Mouse (Mus musculus) gastrocnemius, postnatal 36 days (tissue): ENCODE measurements at regions not wholly inside any gene's neighbourhood (a gene's known extent, or its start where the extent isn't known, plus 50 kb on each side); places are given as distances from the start of the nearest gene placed in this dataset.

ENCODE experiments used
- DNase-seq, 2 experiments: peaks; one replicate each; pipeline ENCODE4 v3.0.0; 2022
- intact Hi-C: fragments of 180-260 bp; cut with DNase I; formaldehyde crosslinking; loops from one replicate; pipeline ENCODE4 v1.15.1; 2025

- intact Hi-C loops: no loop called here
- DNase-seq: no peak
Measured at GRCm38 (mm10) chr14:76761691-76762090, 205.0 kb upstream of the Serp2 start.

- DNase-seq: no peak
- intact Hi-C loops: no loop called here
Measured at GRCm38 (mm10) chr14:76761274-76761673, 204.6 kb upstream of the Serp2 start.

- DNase-seq: peak; percentile 66 to 81
- intact Hi-C loops: no loop called here
Measured at GRCm38 (mm10) chr14:76760509-76761023, 203.9 kb upstream of the Serp2 start.

- no peak for DNase-seq
- intact Hi-C loops: no loop called here
Measured at GRCm38 (mm10) chr14:76759377-76759776, 202.7 kb upstream of the Serp2 start.

- no peak for DNase-seq
- intact Hi-C loops: no loop called here
Measured at GRCm38 (mm10) chr14:76758589-76758988, 201.9 kb upstream of the Serp2 start.

- DNase-seq: no peak
- intact Hi-C loops: no loop called here
Measured at GRCm38 (mm10) chr14:76755591-76756376, 199.1 kb upstream of the Serp2 start.

- DNase-seq: no peak
- intact Hi-C loops: no loop called here
Measured at GRCm38 (mm10) chr14:76753734-76754133, 197.0 kb upstream of the Serp2 start.

- peak; percentile 46 to 56 for DNase-seq
- intact Hi-C loops: loop anchor here (10.0 kb wide), 1 partner anchor 244 kb away; no protein-coding TSS in a partner anchor
Measured at GRCm38 (mm10) chr14:76749178-76749577, 192.5 kb upstream of the Serp2 start.

GRCm38 (mm10) chr14:76748711-76749110 is 192.0 kb upstream of the Serp2 start:
- DNase-seq: no peak
- intact Hi-C loops: loop anchor here (10.0 kb wide), 1 partner anchor 244 kb away; no protein-coding TSS in a partner anchor

GRCm38 (mm10) chr14:76747814-76748213 is 191.1 kb upstream of the Serp2 start:
- intact Hi-C loops: loop anchor here (10.0 kb wide), 1 partner anchor 243 kb away; no protein-coding TSS in a partner anchor
- no peak for DNase-seq

GRCm38 (mm10) chr14:76746282-76746681 is 189.6 kb upstream of the Serp2 start:
- intact Hi-C loops: loop anchor here (10.0 kb wide), 1 partner anchor 241 kb away; no protein-coding TSS in a partner anchor
- DNase-seq: no peak

GRCm38 (mm10) chr14:76744674-76745433 is 188.2 kb upstream of the Serp2 start:
- intact Hi-C loops: loop anchor here (5.0 to 10.0 kb wide), 2 partner anchors 118 to 240 kb away; no protein-coding TSS in a partner anchor

GRCm38 (mm10) chr14:76742297-76742696 is 185.6 kb upstream of the Serp2 start:
- intact Hi-C loops: loop anchor here (5.0 to 10.0 kb wide), 2 partner anchors 115 to 237 kb away; no protein-coding TSS in a partner anchor
- no peak for DNase-seq

More at GRCm38 (mm10) chr14:76744674-76745433, 188.2 kb upstream of the Serp2 start:
- DNase-seq: no peak

GRCm38 (mm10) chr14:76739836-76740597 is 183.3 kb upstream of the Serp2 start:
- DNase-seq: no peak
- intact Hi-C loops: loop anchor here (5.0 to 10.0 kb wide), 2 partner anchors 113 to 235 kb away; no protein-coding TSS in a partner anchor

GRCm38 (mm10) chr14:76735997-76736396 is 179.3 kb upstream of the Serp2 start:
- intact Hi-C loops: no loop called here
- DNase-seq: no peak

GRCm38 (mm10) chr14:76735107-76735506 is 178.4 kb upstream of the Serp2 start:
- intact Hi-C loops: no loop called here
- no peak for DNase-seq

- intact Hi-C loops: no loop called here
- DNase-seq: no peak
Measured at GRCm38 (mm10) chr14:76733258-76733823, 176.7 kb upstream of the Serp2 start.

GRCm38 (mm10) chr14:76731096-76731986 is 174.7 kb upstream of the Serp2 start:
- DNase-seq: no peak
- intact Hi-C loops: no loop called here

GRCm38 (mm10) chr14:76725844-76726243 is 169.2 kb upstream of the Serp2 start:
- no peak for DNase-seq
- intact Hi-C loops: no loop called here
